Mouse (Mus musculus) right cerebral cortex, postnatal 36 days (tissue): ENCODE data around the gene Pxmp2.

Experiments
- DNase-seq, 2 experiments: peaks; one replicate each; pipeline ENCODE4 v3.0.0; 2022; ENCODE audit warnings: low spot score in 2 of 2, mixed read lengths in 1 of 2

The Pxmp2 gene

GRCm38 (mm10) chr5:110230780-110231461 is 55.1 kb downstream of the Pxmp2 start, which contains the start of gene Ankle2:
TSS of gene Ankle2 (plus strand) at chr5:110231004.
- peak; percentile 83 to 86 for DNase-seq

- no peak for DNase-seq
Observed at GRCm38 (mm10) chr5:110230401-110230779, 55.6 kb downstream of the Pxmp2 start.

GRCm38 (mm10) chr5:110227336-110227883 is 58.6 kb downstream of the Pxmp2 start:
- no peak for DNase-seq

GRCm38 (mm10) chr5:110225056-110225455 is 60.9 kb downstream of the Pxmp2 start:
- DNase-seq, result no peak
